Mouse (Mus musculus) MEL (cell line): ENCODE measurements around the gene Swt1.

ENCODE experiments used
- CTCF ChIP-seq, 3 experiments: IDR thresholded peaks in 2 of 3; conservative IDR thresholded peaks in 1 of 3; 2 replicates each; pipeline ENCODE4 v1.5.1; 2011 to 2012; ENCODE audit warnings: low read length in 3 of 3, low read depth in 2 of 3, mild to moderate bottlenecking in 2 of 3, improper control_type of control experiment in 1 of 3, inconsistent platforms in 1 of 3, mixed read lengths in 1 of 3, moderate library complexity in 1 of 3; ENCODE audit not compliant: control insufficient read depth in 1 of 3, insufficient read depth in 1 of 3, poor library complexity in 1 of 3, severe bottlenecking in 1 of 3
- ELF1 ChIP-seq: IDR thresholded peaks from 2 replicates; pipeline ENCODE4 v1.6.1; 2014; ENCODE audit warnings: low read depth, mild to moderate bottlenecking, inconsistent platforms, low read length, improper control_type of control experiment, moderate library complexity
- HCFC1 ChIP-seq: IDR thresholded peaks from 2 replicates; pipeline ENCODE4 v1.6.1; 2012; ENCODE audit warnings: low read depth, mild to moderate bottlenecking, inconsistent platforms, low read length, improper control_type of control experiment, moderate library complexity
- MAFK ChIP-seq: IDR thresholded peaks from 2 replicates; pipeline ENCODE4 v1.6.1; 2011; ENCODE audit warnings: low read depth, mild to moderate bottlenecking, low read length, improper control_type of control experiment, borderline replicate concordance
- MAX ChIP-seq: IDR thresholded peaks from 2 replicates; pipeline ENCODE4 v1.6.1; 2011; ENCODE audit warnings: low read length, improper control_type of control experiment
- MAZ ChIP-seq: IDR thresholded peaks from 2 replicates; pipeline ENCODE4 v1.6.1; 2012; ENCODE audit warnings: low read depth, mild to moderate bottlenecking, inconsistent platforms, low read length, improper control_type of control experiment
- POLR2A ChIP-seq, 2 experiments: IDR thresholded peaks; 2 replicates each; pipeline ENCODE4 v1.6.1; 2011 to 2012; ENCODE audit warnings: low read length in 2 of 2, mild to moderate bottlenecking in 2 of 2, control low read depth in 1 of 2, improper control_type of control experiment in 1 of 2, low read depth in 1 of 2, moderate library complexity in 1 of 2; ENCODE audit not compliant: control insufficient read depth in 1 of 2, insufficient read depth in 1 of 2, poor library complexity in 1 of 2
- UBTF ChIP-seq: IDR thresholded peaks from 2 replicates; pipeline ENCODE4 v1.6.1; 2012; ENCODE audit warnings: low read depth, mild to moderate bottlenecking, inconsistent platforms, low read length, improper control_type of control experiment, moderate library complexity, borderline replicate concordance; ENCODE audit not compliant: insufficient read depth
- USF2 ChIP-seq, 2 experiments: IDR thresholded peaks; 2 replicates each; pipeline ENCODE4 v1.6.1; 2011 to 2012; ENCODE audit warnings: improper control_type of control experiment in 2 of 2, low read length in 2 of 2, borderline replicate concordance in 1 of 2, inconsistent platforms in 1 of 2, low read depth in 1 of 2, mild to moderate bottlenecking in 1 of 2; ENCODE audit not compliant: insufficient read depth in 1 of 2

GRCm38 (mm10) chr1:151366944-151367605 is 61.2 kb downstream of the Swt1 start:
- TF ChIP-seq MAZ (no peak), CTCF (IDR thresholded peaks at IDR 0.05 in 2 of 3, conservative IDR thresholded peaks at IDR 0.05 in 1 of 3; ENCODE audit: control insufficient read depth in 1 of 3, insufficient read depth in 1 of 3, low read depth in 2 of 3, low read length in 3 of 3, poor library complexity in 1 of 3, severe bottlenecking in 1 of 3) (no peak), POLR2A (IDR thresholded peaks at IDR 0.05; ENCODE audit: control insufficient read depth in 1 of 2, insufficient read depth in 1 of 2, low read depth in 1 of 2, low read length in 2 of 2, poor library complexity in 1 of 2) (no peak), MAX (no peak), HCFC1 (no peak), ELF1 (no peak), UBTF (no peak), USF2 (IDR thresholded peaks at IDR 0.05; ENCODE audit: borderline replicate concordance in 1 of 2, insufficient read depth in 1 of 2, low read depth in 1 of 2, low read length in 2 of 2) (no peak), MAFK (no peak)
